Mouse (Mus musculus) heart, adult 2 months (tissue): Measurements from ENCODE around the gene Teddm2. TPM values are rescaled to one million over a fixed set of nuclear protein-coding genes. Genes with fewer than 3 reads are reported as not detected.

Source experiments
- DNase-seq, 2 experiments: peaks; one replicate each; pipeline ENCODE4 v3.0.0; 2021
- H3K27ac ChIP-seq: fragments of 200-600 bp; 2 replicates; pipeline ENCODE4 v1.8.1; 2022
- H3K27me3 ChIP-seq: fragments of 200-500 bp; 2 replicates; pipeline ENCODE4 v1.6.1; 2012; ENCODE audit warnings: mild to moderate bottlenecking, low read length, inconsistent platforms, mixed read lengths; ENCODE audit not compliant: control insufficient read depth, insufficient read depth
- H3K36me3 ChIP-seq: fragments of 200-500 bp; 2 replicates; pipeline ENCODE4 v1.6.1; 2012; ENCODE audit warnings: low read length, inconsistent platforms; ENCODE audit not compliant: control insufficient read depth, insufficient read depth
- H3K4me1 ChIP-seq: fragments of 200-500 bp; 2 replicates; pipeline ENCODE4 v1.6.1; 2011; ENCODE audit warnings: low read length; ENCODE audit not compliant: control insufficient read depth, insufficient read depth
- H3K4me3 ChIP-seq: fragments of 200-600 bp; 2 replicates; pipeline ENCODE4 v1.8.1; 2022
- H3K79me2 ChIP-seq: fragments of 200-500 bp; replicated peaks from 2 replicates; pipeline ENCODE4 v1.6.1; 2012; ENCODE audit warnings: mild to moderate bottlenecking, inconsistent platforms, low read length, moderate library complexity, mixed read lengths; ENCODE audit not compliant: control insufficient read depth, insufficient read depth
- H3K9ac ChIP-seq: fragments of 200-500 bp; 2 replicates; pipeline ENCODE4 v1.6.1; 2012; ENCODE audit warnings: low read depth, mild to moderate bottlenecking, control low read depth, inconsistent platforms, low read length, mixed read lengths
- CTCF ChIP-seq: fragments of 200-600 bp; IDR thresholded peaks from 2 replicates; pipeline ENCODE4 v1.8.1; 2022; ENCODE audit warnings: antibody characterized with exemption, mild to moderate bottlenecking, moderate library complexity
- EP300 ChIP-seq: fragments of 200-500 bp; IDR thresholded peaks from 2 replicates; pipeline ENCODE4 v1.6.1; 2011; ENCODE audit warnings: low read depth, low read length, control low read depth; ENCODE audit not compliant: insufficient read depth
- POLR2A ChIP-seq: fragments of 200-500 bp; IDR thresholded peaks from 2 replicates; pipeline ENCODE4 v1.6.1; 2011; ENCODE audit warnings: mild to moderate bottlenecking, low read depth, low read length, control low read depth; ENCODE audit not compliant: insufficient read depth
- WGBS: fragments of 180-500 bp; shearing (Covaris S2); methylation state at CpG from one replicate; pipeline ENCODE4 v1.1.7; 2018; 5-methylcytosine and 5-hydroxymethylcytosine counted together
- intact Hi-C: fragments of 180-260 bp; cut with DNase I; formaldehyde crosslinking; loops from one replicate; pipeline ENCODE4 v1.15.1; 2025
- microRNA-seq, 2 experiments: library from miRNA; unstranded; fragments of <30 nt; microRNA quantifications; one replicate each; pipeline ENCODE4 v1.2.0; 2021
- polyA plus RNA-seq: library from polyadenylated mRNA; depleted of rRNA; stranded (reverse); fragments of >200 nt; gene quantifications from 2 replicates; pipeline ENCODE4 v1.2.3, GENCODE M21; 2012; rRNA removed
- total RNA-seq, 2 experiments: library from RNA; stranded (reverse); gene quantifications; 2 replicates each; pipeline ENCODE4 v1.2.3; 2021

Teddm2 gene
- total and polyA plus RNA-seq, 3 experiments: 0.49 to 0.91 (median 0.91) TPM

DNA sequence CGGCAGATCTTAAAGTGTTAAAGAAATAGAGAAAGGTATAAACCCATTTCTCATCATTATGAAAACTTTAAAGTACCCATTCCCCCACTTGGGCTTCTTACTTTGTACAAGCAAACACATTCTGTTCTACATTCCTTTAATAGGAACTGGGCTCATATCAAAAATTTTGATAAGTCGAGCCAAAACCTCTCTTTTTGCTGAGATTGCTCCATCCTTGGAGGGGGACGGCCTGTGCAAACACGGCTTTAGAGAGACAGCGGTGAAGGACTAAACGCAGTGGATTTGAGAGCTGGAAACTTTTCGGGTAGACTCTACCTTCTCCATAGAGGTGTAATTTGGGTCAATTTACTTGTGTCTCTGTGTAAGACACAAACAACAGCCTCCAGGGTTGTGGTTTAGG is 97.3 kb downstream of the Teddm2 start:
- no peak overlapping the region for H3K9ac ChIP-seq
- peak; percentile 19 to 20 for DNase-seq
- no peaks in the 10 kb centered on the region for H3K27me3 ChIP-seq
- H3K4me3 ChIP-seq: no peak overlapping the region
- no peak overlapping the region; the same call in 1 of the 2 replicates for H3K27ac ChIP-seq
- intact Hi-C loops: no loop called here
- TF ChIP-seq EP300 (no peak), POLR2A (no peak), CTCF (no peak)
- H3K36me3 ChIP-seq: no peaks in the 10 kb centered on the region
- no peaks in the 10 kb centered on the region for H3K4me1 ChIP-seq
- H3K79me2 ChIP-seq: no peaks in the 10 kb centered on the region
- 67% methylated on average over 7 of the region's 7 CpGs for WGBS

Small RNA genes within 50 kb of the gene (microRNA-seq; reads per million reads assigned to microRNA genes)
- 36.7 to 63.4 reads per million in 2 experiments for gene Mir8114

Other genes starting within 250 kb of the Teddm2 start
- gene Rgs8, start 247.2 kb downstream of the Teddm2 start, total RNA-seq: not detected
- 0.06 TPM in 2 replicates for gene Rgs8, start 247.2 kb downstream of the Teddm2 start, polyA plus RNA-seq
- gene Rgs16, start 159.9 kb downstream of the Teddm2 start, total RNA-seq: 1 to 10 TPM; 1.4 to 1.9 TPM
- gene Rgs16, start 159.9 kb downstream of the Teddm2 start, polyA plus RNA-seq: 0.80 and 1.3 TPM in 2 replicates
- gene Rnasel, start 150.8 kb downstream of the Teddm2 start, total RNA-seq: 1 to 10 TPM; 4.1 to 4.6 TPM
- 2.5 and 4.4 TPM in 2 replicates for gene Rnasel, start 150.8 kb downstream of the Teddm2 start, polyA plus RNA-seq
- not detected for gene Rgsl1, start 56.1 kb downstream of the Teddm2 start, total RNA-seq
- 0.15 TPM in 1 of 2 replicates, not detected in the other for gene Rgsl1, start 56.1 kb downstream of the Teddm2 start, polyA plus RNA-seq
- gene Teddm1b, start 25.9 kb downstream of the Teddm2 start, total RNA-seq: not detected
- gene Teddm1b, start 25.9 kb downstream of the Teddm2 start, polyA plus RNA-seq: not detected in 2 replicates
- gene Teddm1a, start 8.5 kb downstream of the Teddm2 start, total RNA-seq: not detected
- not detected in 2 replicates for gene Teddm1a, start 8.5 kb downstream of the Teddm2 start, polyA plus RNA-seq
- 100 to 1,000 TPM; 406 to 679 TPM for gene Glul, start 284 bp downstream of the Teddm2 start, total RNA-seq
- 344 and 559 TPM in 2 replicates for gene Glul, start 284 bp downstream of the Teddm2 start, polyA plus RNA-seq